Mouse (Mus musculus) MEL (cell line): Measurements from ENCODE around the gene Pdlim4.
A peak's percentile ranks its signal among the peaks of the same experiment; 100 is the strongest.

Source experiments
- CHD1 ChIP-seq: IDR thresholded peaks from 2 replicates; pipeline ENCODE4 v1.6.1; 2012; ENCODE audit warnings: low read depth, mild to moderate bottlenecking, inconsistent platforms, low read length, improper control_type of control experiment
- CTCF ChIP-seq, 3 experiments: IDR thresholded peaks in 2 of 3; conservative IDR thresholded peaks in 1 of 3; 2 replicates each; pipeline ENCODE4 v1.5.1; 2011 to 2012; ENCODE audit warnings: low read length in 3 of 3, low read depth in 2 of 3, mild to moderate bottlenecking in 2 of 3, improper control_type of control experiment in 1 of 3, inconsistent platforms in 1 of 3, mixed read lengths in 1 of 3, moderate library complexity in 1 of 3; ENCODE audit not compliant: control insufficient read depth in 1 of 3, insufficient read depth in 1 of 3, poor library complexity in 1 of 3, severe bottlenecking in 1 of 3
- E2F4 ChIP-seq: IDR thresholded peaks from 2 replicates; pipeline ENCODE4 v1.6.1; 2011; ENCODE audit warnings: low read depth, low read length, improper control_type of control experiment, borderline replicate concordance
- EP300 ChIP-seq, 2 experiments: IDR thresholded peaks; 2 replicates each; pipeline ENCODE4 v1.6.1; 2011; ENCODE audit warnings: improper control_type of control experiment in 2 of 2, low read length in 2 of 2, low read depth in 1 of 2, mild to moderate bottlenecking in 1 of 2
- GATA1 ChIP-seq: IDR thresholded peaks from 2 replicates; pipeline ENCODE4 v1.6.1; 2011; ENCODE audit warnings: low read depth, low read length, improper control_type of control experiment
- MYC ChIP-seq: IDR thresholded peaks from 2 replicates; pipeline ENCODE4 v1.6.1; 2011; ENCODE audit warnings: low read depth, mild to moderate bottlenecking, low read length, improper control_type of control experiment, moderate library complexity
- POLR2AphosphoS5 ChIP-seq: IDR thresholded peaks from 2 replicates; pipeline ENCODE4 v1.6.1; 2012; ENCODE audit warnings: low read depth, borderline replicate concordance, mild to moderate bottlenecking, inconsistent platforms, low read length, moderate library complexity, mixed read lengths
- RAD21 ChIP-seq: IDR thresholded peaks from 2 replicates; pipeline ENCODE4 v1.6.1; 2011; ENCODE audit warnings: mild to moderate bottlenecking, low read depth, low read length, improper control_type of control experiment

- TF ChIP-seq CTCF (IDR thresholded peaks at IDR 0.05 in 2 of 3, conservative IDR thresholded peaks at IDR 0.05 in 1 of 3; ENCODE audit: control insufficient read depth in 1 of 3, insufficient read depth in 1 of 3, low read depth in 2 of 3, low read length in 3 of 3, poor library complexity in 1 of 3, severe bottlenecking in 1 of 3), result peak; percentile 32 to 77 (median 42)
- TF ChIP-seq EP300 (IDR thresholded peaks at IDR 0.05; ENCODE audit: low read depth in 1 of 2, low read length in 2 of 2), result no peak
- TF ChIP-seq E2F4, result no peak
- no peak for TF ChIP-seq GATA1
- TF ChIP-seq RAD21, result peak; percentile 40
- no peak for TF ChIP-seq MYC
- no peak for TF ChIP-seq CHD1
- no peak for TF ChIP-seq POLR2AphosphoS5
These were observed 17.0 kb upstream of the Pdlim4 start for GRCm38 (mm10) chr11:54085816-54086215.
